Mouse (Mus musculus): ENCODE data around the gene Mbd6. TPM values are rescaled to one million over a fixed set of nuclear protein-coding genes. Genes with fewer than 3 reads are reported as not detected.
A peak's percentile ranks its signal among the peaks of the same experiment; 100 is the strongest.

The Mbd6 gene
- total RNA-seq, 2 experiments from 2014 or later, result 4.1 to 44.0 TPM

DNA sequence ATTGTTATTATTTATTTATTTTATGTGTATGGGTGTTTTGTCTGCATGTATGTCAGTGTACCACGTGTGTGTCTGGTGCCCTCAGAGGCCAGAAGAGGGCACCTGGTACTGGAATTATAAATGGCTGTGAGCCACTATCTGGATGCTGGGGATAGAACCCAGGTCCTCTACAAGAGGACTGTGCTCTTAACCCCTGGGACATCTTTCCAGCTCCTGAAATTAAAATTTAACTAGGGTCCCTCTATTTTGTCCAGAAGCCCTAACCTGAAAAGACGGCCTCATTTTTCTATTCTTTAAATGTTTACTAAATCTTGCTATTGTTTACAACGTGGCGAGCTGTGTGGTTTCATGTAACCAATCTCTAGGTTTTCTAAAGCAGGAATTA lies 23.1 kb downstream of the Mbd6 start:
- peak; percentile 45 for ATAC-seq (replicated peaks; ENCODE audit: poor library complexity)

DNA sequence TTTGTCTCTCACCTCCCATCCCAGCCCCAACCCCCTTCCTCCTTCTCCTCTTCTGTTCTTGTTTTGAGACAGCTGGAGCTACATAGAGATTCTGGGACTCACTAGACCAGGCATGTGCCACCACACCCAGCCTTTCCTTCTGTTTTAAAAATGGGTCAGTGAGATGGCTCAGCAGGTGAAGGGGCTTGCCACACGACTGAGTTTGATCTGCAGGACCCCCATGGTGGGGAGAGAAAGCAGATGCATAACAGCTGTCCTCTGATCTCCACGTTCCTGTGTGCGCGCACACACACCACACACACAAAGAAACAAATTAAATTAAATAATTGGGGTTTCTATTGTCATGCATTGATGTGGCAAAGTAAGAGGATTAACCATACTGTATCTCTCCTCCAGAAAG lies 23.8 kb downstream of the Mbd6 start:
- no peak for ATAC-seq (replicated peaks; ENCODE audit: poor library complexity)

DNA sequence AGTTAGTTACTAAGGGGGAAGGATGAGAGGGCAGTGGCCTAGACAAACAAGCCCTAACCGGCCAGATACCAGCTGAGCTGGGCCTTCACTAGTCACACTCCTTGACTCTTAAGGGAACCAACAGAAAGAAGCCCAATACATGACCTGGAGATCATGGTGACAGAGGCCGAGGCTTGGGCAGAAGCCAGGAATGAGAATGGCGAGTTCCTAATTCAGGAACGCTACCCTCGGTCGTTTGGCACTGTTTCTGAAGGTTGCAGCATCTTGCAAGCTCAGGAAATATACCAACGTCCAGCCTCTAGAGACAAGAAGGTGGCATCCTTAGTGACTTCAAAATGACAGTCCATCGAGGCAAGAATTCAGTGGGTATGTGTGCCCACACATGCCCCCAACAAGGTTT lies 24.5 kb downstream of the Mbd6 start:
- ATAC-seq (replicated peaks; ENCODE audit: poor library complexity), result no peak

DNA sequence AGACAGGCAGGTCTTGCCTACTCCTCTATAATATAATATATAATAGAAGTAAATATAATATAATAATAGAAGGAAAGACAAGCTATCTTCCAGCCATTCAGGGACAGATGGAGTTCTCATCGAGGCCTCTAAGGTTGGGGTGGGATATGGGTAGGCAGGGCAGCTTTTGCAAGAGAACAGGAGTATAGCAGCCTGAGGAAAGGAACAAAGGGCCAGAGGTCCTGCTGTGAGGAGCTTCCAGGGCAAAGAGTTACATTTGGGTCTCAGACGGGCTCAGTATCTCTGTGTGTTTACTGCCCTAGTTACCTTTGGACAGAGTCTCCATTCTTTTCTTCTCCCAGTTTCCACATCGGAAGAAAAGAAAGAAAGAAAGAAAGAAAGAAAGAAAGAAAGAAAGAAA lies 25.2 kb downstream of the Mbd6 start:
- no peak for ATAC-seq (replicated peaks; ENCODE audit: poor library complexity)

DNA sequence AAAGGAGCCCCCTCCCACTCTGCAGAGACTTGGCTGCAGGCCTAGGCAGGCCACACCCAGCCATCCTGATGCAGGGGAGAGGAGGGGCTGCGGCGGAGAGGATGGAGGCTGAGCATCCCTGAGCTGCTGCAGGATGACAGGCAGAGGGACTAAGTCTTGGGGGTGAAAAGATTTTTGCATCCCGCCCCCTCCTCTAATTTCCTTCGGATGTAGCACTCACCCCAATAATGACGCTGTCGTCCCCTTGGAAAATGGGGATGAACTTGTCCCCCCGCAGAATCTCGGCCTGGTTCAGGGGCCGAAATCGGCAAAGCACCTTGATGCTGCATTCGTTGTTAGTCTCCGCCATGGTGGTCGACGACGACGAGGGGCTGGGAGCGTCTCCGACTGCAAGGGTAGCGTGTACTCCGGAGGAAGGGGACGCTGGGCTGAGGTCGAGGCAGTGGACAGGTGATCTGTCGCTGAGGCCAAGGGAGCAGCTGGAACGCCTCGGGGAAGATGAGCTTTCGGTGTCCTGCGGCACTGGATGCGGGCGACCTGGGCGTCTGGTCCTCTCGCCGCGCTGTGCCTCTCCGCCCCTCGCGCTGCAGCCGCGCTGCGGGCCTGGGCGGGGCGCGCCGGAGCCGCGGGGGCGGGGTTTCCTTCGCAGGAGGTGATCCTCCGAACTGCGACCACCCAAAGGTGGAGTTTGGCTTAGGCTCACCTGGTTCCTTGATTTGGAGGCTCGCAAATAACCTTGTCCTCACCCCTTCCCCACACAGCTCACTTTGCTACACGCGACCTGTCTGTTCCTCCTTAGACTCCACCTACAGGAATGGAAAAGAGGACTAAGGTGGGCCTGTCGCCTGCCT lies 26.0 kb downstream of the Mbd6 start, which contains the start of gene Kif5a:
Gene Kif5a, minus strand, starts transcription at position 801 of the 851 bp plus-strand sequence.
- peak; percentile 32 for ATAC-seq (replicated peaks; ENCODE audit: poor library complexity)

DNA sequence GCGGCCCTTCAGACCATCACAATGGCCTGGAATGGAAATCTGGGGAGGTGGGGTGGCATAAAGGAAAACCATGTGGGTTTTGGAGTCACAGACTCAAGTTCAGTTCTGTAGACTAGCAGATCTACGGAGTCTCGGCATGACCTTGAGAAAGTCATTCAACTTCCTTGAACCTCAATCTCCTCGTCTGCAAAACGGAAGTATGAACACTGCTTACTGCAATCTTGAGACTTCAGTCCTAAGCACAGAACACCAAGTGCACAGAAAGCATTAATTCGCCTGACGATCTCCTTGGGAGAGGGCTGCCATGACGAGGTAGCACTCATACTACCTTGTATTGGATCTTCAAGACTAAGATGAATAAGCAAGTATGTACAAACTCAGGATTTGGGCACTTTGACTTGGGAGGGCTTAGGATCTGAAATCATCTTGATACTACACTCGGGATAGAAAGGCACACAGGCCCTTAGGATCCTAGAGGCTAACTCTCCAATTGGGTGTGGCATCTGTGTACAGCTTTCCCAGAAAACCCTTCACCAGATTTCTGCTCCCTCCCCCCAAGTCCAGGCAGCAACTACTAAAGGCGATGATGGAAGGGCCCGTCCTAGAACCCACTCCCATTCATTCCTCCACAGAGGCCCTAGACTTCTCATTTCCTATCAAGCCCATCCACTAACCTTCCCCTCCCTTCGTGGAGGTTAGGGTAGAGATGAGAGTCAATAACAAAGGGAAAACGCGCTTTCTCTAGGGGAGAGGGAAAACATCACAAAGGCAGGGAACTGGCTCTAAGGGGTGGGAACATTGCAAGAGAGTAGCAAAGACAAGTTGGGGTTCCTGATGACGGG lies 26.9 kb downstream of the Mbd6 start:
- ATAC-seq (replicated peaks; ENCODE audit: poor library complexity), result no peak

DNA sequence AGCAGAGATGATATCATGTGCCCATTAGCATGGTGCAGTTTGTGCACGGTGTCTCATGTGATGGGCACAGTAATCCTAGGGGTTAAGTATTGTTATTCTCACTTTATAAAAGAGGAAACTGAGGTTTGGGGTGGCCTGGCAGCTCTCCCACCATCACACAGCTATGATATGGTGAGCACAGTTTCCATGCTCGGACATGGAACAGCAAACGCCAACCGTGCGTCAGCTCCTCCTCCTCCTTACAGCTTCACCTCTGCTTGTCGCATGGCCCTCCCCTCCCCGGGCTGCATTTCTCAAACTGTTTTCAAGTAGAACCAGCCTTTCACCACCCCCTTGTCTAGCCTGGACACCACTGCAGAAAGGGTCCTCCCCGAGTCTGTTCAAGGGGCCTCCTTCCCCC lies 30.3 kb downstream of the Mbd6 start:
- ATAC-seq (replicated peaks; ENCODE audit: poor library complexity), result peak; percentile 30

DNA sequence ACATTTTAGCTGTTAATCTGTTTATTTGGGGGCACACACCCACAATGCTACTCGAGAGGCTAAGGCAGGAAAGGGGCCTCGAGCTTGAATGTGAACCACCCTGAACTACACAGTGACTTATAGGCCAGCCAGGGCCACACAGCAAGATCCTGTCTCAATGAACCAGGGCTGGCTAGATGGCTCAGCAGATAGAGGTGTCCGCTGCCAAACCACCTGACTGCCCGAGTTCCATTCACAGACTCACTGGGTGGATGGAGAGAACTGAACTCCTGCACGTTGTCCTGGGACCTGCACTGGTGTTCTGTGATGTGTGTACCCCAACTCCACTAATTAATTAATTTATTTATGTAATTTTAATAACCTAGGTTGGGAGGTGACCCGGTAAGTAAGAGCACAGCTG lies 31.0 kb downstream of the Mbd6 start:
- no peak for ATAC-seq (replicated peaks; ENCODE audit: poor library complexity)

DNA sequence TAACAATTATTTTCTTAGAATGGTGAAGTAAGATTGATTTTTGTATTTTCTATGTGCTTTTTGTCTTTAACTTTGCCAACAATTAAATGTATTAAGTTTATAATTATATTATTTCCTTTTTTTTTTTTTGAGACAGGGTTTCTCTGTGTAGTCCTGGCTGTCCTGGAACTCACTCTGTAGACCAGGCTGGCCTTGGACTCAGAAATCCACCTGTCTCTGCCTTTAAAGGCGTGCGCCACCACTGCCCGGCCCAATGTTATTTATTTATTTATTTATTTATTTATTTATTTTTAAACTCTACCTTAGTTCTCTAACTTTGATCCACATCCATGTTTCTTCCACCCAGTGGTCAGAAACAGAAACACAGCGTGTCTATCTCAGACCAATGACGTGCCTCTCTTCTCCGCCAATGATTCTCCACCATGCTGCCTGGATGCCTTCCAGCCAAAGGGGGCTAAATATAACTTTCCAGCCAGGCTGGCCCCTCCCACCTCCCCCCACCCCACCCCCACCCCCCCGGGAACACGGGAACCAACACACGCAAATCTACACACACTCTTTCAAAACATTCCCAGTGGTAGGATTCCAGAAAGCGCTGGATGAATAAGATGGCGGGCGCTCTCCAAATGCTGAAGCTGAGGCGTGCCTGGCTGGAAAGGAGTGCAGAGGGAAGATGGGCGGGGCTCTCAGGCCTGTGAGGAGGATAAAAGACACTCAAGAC lies 33.0 kb downstream of the Mbd6 start:
- ATAC-seq (replicated peaks; ENCODE audit: poor library complexity), result peak; percentile 70

DNA sequence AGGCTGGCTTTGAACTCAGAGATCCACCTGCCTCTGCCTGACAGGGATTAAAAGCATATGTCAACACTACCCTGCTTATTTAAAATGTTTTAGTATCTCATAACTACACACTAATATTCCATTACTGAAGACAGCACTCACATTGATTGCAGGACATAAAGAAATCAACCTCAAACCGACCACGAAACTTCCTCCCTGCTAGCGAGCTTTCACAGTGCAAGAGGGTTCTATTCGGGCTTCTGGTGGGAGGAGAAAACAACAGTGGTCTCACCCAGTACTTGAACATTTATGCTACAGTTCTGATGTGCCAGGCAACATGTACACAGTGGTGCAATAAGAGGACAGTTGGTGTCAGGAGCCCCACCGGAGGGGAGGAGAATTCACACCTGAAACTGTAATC lies 38.0 kb downstream of the Mbd6 start:
- ATAC-seq (replicated peaks; ENCODE audit: poor library complexity), result peak; percentile 52

DNA sequence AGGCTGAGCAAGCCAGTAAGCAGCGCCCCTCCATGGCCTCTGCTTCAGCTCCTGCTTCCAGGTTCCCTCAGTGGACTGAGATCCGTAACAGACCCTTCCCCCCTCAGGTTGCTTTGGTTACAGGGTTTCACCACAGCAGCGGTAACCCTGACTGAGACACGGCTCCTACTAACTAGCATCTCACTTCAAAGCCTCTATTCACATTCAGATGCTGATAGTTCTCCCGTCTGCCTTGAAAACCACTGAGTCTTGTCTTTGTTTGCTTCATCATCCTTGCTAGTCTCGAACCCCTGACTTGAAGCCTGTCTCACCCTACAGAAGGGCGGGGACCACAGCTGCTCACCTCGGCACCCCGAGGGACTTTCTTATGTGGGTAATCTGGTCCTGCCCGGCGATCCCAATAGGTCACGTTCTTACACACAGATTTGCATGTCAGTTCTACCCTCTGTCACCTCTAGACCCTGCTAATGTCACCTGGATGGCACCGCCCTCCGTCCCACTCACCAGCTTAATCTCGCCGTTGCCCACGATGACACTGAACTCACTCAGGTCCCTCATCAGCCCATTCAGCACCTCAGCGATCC lies 50.5 kb downstream of the Mbd6 start:
- no peak for ATAC-seq (replicated peaks; ENCODE audit: poor library complexity)

DNA sequence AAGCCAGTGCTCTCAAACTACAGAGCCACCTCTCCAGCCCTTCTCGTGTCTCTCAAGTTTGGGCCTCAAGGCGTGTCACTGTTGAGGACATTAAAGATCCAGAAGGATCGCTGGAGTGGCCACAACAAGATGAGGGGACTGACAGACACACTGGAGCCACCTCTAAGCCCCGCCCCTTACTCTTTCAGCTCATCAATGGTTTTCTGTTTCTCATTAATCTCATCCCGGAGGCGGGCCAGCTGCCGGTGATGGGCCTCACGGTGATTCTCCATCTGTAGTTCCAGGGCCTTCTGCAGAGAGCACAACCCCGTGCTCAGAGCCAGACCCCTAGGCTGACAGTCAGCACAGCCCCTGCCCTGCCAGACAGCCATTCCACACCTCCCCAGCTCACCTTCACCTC lies 52.3 kb downstream of the Mbd6 start:
- ATAC-seq (replicated peaks; ENCODE audit: poor library complexity), result no peak

DNA sequence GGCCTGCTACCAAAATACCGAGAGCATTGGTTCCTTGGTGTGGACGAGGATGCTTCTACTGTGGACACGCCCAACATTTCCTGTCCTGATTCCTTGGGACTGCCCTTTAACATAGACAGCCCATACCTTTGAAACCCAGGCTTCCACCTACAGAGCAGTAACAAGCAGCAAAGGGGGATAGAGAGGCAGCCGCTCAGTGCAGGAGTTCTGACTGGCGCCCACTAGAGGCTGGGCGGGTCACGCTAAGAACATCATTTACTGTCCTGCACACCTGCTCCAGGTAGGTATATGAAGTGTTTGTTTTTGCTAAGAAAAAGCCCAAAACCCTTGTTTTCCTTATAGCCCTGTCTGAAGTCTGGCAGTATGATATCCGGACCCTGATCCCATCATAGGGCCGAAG lies 55.7 kb downstream of the Mbd6 start:
- no peak for ATAC-seq (replicated peaks; ENCODE audit: poor library complexity)

Other genes starting within 250 kb of the Mbd6 start
- gene Mettl1, start 247.6 kb downstream of the Mbd6 start, total RNA-seq (2015), result 36.5 and 46.6 TPM in 2 replicates
- 22.7 and 30.9 TPM in 2 replicates for gene Mettl1, start 247.6 kb downstream of the Mbd6 start, total RNA-seq (2017)
- gene Eef1akmt3, start 247.5 kb downstream of the Mbd6 start, total RNA-seq (2015), result 0.07 TPM in 1 of 2 replicates, not detected in the other
- gene Eef1akmt3, start 247.5 kb downstream of the Mbd6 start, total RNA-seq (2017), result not detected in 2 replicates
- 0.10 TPM in 1 of 2 replicates, not detected in the other for gene Cyp27b1, start 240.8 kb downstream of the Mbd6 start, total RNA-seq (2015)
- gene Cyp27b1, start 240.8 kb downstream of the Mbd6 start, total RNA-seq (2017), result 0.30 TPM in 1 of 2 replicates, not detected in the other
- gene March9, start 228.8 kb downstream of the Mbd6 start, total RNA-seq (2015), result 0.05 and 0.10 TPM in 2 replicates
- 0.08 TPM in 1 of 2 replicates, not detected in the other for gene March9, start 228.8 kb downstream of the Mbd6 start, total RNA-seq (2017)
- gene Cdk4, start 225.5 kb downstream of the Mbd6 start, total RNA-seq (2015), result 781 and 827 TPM in 2 replicates
- 536 and 567 TPM in 2 replicates for gene Cdk4, start 225.5 kb downstream of the Mbd6 start, total RNA-seq (2017)
- 93.8 and 97.5 TPM in 2 replicates for gene Tspan31, start 218.8 kb downstream of the Mbd6 start, total RNA-seq (2015)
- gene Tspan31, start 218.8 kb downstream of the Mbd6 start, total RNA-seq (2017), result 67.2 and 73.0 TPM in 2 replicates
- 5.3 and 9.7 TPM in 2 replicates for gene Agap2, start 213.7 kb downstream of the Mbd6 start, total RNA-seq (2015)
- 37.4 and 41.4 TPM in 2 replicates for gene Agap2, start 213.7 kb downstream of the Mbd6 start, total RNA-seq (2017)
- gene Os9, start 167.9 kb downstream of the Mbd6 start, total RNA-seq (2015), result 40.1 and 43.7 TPM in 2 replicates
- 192 and 207 TPM in 2 replicates for gene Os9, start 167.9 kb downstream of the Mbd6 start, total RNA-seq (2017)
- gene B4galnt1, start 123.8 kb downstream of the Mbd6 start, total RNA-seq (2015), result 212 and 219 TPM in 2 replicates
- 122 and 139 TPM in 2 replicates for gene B4galnt1, start 123.8 kb downstream of the Mbd6 start, total RNA-seq (2017)
- not detected in 2 replicates for gene Slc26a10, start 108.4 kb downstream of the Mbd6 start, total RNA-seq (2015)
- 0.84 and 0.87 TPM in 2 replicates for gene Slc26a10, start 108.4 kb downstream of the Mbd6 start, total RNA-seq (2017)
- gene Arhgef25, start 98.9 kb downstream of the Mbd6 start, total RNA-seq (2015), result 1.7 and 3.1 TPM in 2 replicates
- 3.0 and 5.3 TPM in 2 replicates for gene Arhgef25, start 98.9 kb downstream of the Mbd6 start, total RNA-seq (2017)
- gene Dtx3, start 93.3 kb downstream of the Mbd6 start, total RNA-seq (2015), result 23.8 and 28.0 TPM in 2 replicates
- gene Dtx3, start 93.3 kb downstream of the Mbd6 start, total RNA-seq (2017), result 18.0 and 19.3 TPM in 2 replicates
- gene Pip4k2c, start 77.4 kb downstream of the Mbd6 start, total RNA-seq (2015), result 9.7 and 11.2 TPM in 2 replicates
- 11.4 and 12.1 TPM in 2 replicates for gene Pip4k2c, start 77.4 kb downstream of the Mbd6 start, total RNA-seq (2017)
- 0.05 and 0.25 TPM in 2 replicates for gene Kif5a, start 25.7 kb downstream of the Mbd6 start, total RNA-seq (2015)
- gene Kif5a, start 25.7 kb downstream of the Mbd6 start, total RNA-seq (2017), result 0.04 and 0.20 TPM in 2 replicates
- gene Dctn2, start 22.6 kb downstream of the Mbd6 start, total RNA-seq (2015), result 63.6 and 66.8 TPM in 2 replicates
- gene Dctn2, start 22.6 kb downstream of the Mbd6 start, total RNA-seq (2017), result 87.4 and 101 TPM in 2 replicates
- gene Mars, start 22.8 kb upstream of the Mbd6 start, total RNA-seq (2015), result 88.3 and 93.1 TPM in 2 replicates
- gene Mars, start 22.8 kb upstream of the Mbd6 start, total RNA-seq (2017), result 196 and 210 TPM in 2 replicates
- 37.1 and 38.0 TPM in 2 replicates for gene Arhgap9, start 32.9 kb upstream of the Mbd6 start, total RNA-seq (2015)
- 37.3 and 39.5 TPM in 2 replicates for gene Arhgap9, start 32.9 kb upstream of the Mbd6 start, total RNA-seq (2017)
- not detected in 2 replicates for gene Gli1, start 53.0 kb upstream of the Mbd6 start, total RNA-seq (2015)
- not detected in 2 replicates for gene Gli1, start 53.0 kb upstream of the Mbd6 start, total RNA-seq (2017)
- 0.02 TPM in 1 of 2 replicates, not detected in the other for gene Inhbe, start 65.4 kb upstream of the Mbd6 start, total RNA-seq (2015)
- not detected in 2 replicates for gene Inhbe, start 65.4 kb upstream of the Mbd6 start, total RNA-seq (2017)
- not detected in 2 replicates for gene Inhbc, start 81.4 kb upstream of the Mbd6 start, total RNA-seq (2015)
- gene Inhbc, start 81.4 kb upstream of the Mbd6 start, total RNA-seq (2017), result not detected in 2 replicates
- gene R3hdm2, start 91.3 kb upstream of the Mbd6 start, total RNA-seq (2015), result 61.4 and 90.3 TPM in 2 replicates
- 37.4 TPM in 2 replicates for gene R3hdm2, start 91.3 kb upstream of the Mbd6 start, total RNA-seq (2017)
- 0.20 and 0.25 TPM in 2 replicates for gene Stac3, start 212.7 kb upstream of the Mbd6 start, total RNA-seq (2015)
- gene Stac3, start 212.7 kb upstream of the Mbd6 start, total RNA-seq (2017), result 1.1 TPM in 1 of 2 replicates, not detected in the other
- not detected in 2 replicates for gene Ndufa4l2, start 225.9 kb upstream of the Mbd6 start, total RNA-seq (2015)
- not detected in 2 replicates for gene Ndufa4l2, start 225.9 kb upstream of the Mbd6 start, total RNA-seq (2017)
- 91.3 and 92.6 TPM in 2 replicates for gene Shmt2, start 233.4 kb upstream of the Mbd6 start, total RNA-seq (2015)
- gene Shmt2, start 233.4 kb upstream of the Mbd6 start, total RNA-seq (2017), result 95.8 and 100 TPM in 2 replicates
- gene Nxph4, start 245.5 kb upstream of the Mbd6 start, total RNA-seq (2015), result not detected in 2 replicates
- gene Nxph4, start 245.5 kb upstream of the Mbd6 start, total RNA-seq (2017), result not detected in 2 replicates

Measured in megakaryocyte progenitor cell, adult 5-6 weeks (primary cell).